Mouse (Mus musculus) erythroblast, adult 5-6 weeks (primary cell): ENCODE results near the gene Epas1. TPM values are rescaled to one million over a fixed set of nuclear protein-coding genes. Genes with fewer than 3 reads are reported as not detected.

Experiments used
- ATAC-seq: replicated peaks from 2 replicates; pipeline ENCODE4 v1.8.0; 2016; ENCODE audit warnings: moderate number of reproducible peaks, mild to moderate bottlenecking, moderate TSS enrichment, inconsistent platforms; ENCODE audit not compliant: poor library complexity, low FRiP score, severe bottlenecking
- total RNA-seq, 2 experiments: library from RNA; stranded (forward) in 1 of 2; stranded (reverse) in 1 of 2; fragments of 150-400 nt in 1 of 2; fragments of 200-764, 138-1000 nt in 1 of 2; gene quantifications; 2 replicates each; pipeline versions ENCODE4 v1.2.3 to v1.2.4; 2015 to 2017; ENCODE audit warnings: low replicate concordance in 2 of 2

The Epas1 gene
- total RNA-seq, 2 experiments from 2014 or later, result 0.17 to 0.77 TPM

DNA sequence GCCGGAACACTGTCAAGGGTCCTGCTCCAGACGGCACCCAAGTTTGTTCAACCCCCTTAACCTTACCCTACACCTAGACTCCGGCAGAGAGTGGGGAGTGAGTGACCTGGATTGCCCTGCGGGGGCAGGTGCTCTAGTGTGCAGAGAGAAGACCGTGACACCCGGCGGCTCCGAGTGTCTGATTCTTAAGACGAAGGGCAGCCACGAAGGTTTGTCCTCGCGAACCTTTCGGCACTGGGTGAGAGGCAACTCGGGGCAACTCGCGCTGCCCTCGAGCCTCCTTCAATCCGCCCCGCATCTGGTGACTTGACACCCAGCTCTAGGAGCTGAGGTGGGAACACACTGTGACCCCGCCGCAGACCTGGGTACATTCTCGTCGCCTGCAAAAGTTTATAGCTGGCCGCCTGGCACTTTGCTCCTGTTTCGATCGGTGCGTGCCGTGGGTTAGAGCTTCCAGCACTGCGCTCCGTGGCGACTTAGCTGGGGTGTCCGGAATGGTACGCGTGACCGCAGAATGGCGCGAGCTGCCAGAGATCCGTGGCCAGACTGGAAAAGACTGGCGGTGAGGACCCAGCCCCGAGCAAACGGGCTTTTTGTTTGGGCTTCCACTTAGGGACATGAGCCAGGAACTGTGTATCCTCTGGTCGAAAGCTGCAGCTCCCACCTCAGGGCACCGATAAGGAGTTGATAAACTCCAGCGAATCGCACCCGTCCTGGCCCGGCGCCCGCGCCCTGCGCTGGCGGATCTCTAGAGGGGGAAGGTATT lies 1.5 kb downstream of the Epas1 start:
- ATAC-seq, result no peak

DNA sequence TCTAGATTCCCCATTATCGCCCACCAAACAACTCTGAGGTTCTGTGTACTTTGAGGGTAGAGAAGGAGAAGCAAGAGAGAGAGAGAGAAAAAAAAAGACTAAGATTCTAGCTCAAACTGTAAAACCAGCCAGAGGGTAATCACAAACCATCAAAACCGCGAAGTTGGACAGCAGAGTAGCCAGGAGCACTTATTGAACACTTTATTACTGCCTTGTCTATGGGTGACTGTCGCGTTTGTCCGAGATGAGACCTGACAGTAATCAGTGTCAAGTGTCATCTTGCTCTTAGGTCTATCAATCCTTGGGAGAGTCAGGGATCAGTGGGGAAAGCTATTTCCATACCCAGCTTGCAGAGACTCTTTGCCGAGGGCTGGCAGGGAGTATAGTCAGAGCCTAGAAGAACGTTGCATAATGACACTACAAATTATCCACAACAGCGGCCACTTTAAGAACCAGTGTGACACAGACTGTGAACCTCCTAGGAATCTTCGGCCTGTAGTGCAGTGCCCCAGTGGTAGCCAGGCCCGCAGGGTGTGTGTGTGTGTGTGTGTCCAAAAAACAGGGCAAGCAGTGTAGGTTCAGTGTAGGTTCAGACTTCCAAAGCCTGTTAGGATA lies 2.2 kb downstream of the Epas1 start:
- no peak for ATAC-seq

DNA sequence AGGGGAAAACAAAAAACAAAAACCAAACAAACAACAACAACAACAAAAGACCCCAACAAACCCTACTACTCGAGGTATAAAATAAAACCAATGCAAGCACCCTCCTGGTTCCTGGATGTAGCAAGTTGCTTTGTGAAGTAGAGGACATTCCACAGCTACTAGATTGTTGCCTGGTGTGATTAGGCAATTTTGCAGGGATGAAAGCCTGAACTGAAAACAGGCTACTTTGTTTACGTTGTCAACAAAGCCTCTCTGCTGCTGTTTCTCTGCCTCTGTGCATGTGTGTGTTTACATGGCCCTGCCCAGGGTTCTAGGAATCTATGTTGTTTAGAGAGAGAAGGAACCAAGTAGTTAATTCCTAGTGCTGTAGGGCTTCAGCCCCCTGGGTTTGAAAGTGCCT lies 4.1 kb downstream of the Epas1 start:
- no peak for ATAC-seq

DNA sequence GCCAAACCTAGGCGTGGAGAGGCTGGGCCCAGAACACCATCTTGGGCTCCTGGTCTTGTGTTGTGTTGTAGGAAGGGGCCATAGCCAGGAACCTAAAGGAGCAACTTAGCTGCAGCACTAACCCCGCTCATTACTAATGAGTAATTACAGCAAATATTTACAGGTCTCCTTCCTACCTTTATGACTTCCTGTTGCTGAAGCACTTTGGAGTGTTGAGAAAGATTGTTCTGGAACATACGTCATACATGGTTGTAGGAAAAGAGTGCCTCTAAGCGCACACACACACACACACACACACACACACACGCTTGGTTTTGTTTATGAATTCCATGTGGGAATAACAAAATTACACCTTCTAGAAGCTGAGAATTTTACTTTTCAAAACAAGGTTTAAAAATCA lies 8.4 kb downstream of the Epas1 start:
- ATAC-seq, result no peak

DNA sequence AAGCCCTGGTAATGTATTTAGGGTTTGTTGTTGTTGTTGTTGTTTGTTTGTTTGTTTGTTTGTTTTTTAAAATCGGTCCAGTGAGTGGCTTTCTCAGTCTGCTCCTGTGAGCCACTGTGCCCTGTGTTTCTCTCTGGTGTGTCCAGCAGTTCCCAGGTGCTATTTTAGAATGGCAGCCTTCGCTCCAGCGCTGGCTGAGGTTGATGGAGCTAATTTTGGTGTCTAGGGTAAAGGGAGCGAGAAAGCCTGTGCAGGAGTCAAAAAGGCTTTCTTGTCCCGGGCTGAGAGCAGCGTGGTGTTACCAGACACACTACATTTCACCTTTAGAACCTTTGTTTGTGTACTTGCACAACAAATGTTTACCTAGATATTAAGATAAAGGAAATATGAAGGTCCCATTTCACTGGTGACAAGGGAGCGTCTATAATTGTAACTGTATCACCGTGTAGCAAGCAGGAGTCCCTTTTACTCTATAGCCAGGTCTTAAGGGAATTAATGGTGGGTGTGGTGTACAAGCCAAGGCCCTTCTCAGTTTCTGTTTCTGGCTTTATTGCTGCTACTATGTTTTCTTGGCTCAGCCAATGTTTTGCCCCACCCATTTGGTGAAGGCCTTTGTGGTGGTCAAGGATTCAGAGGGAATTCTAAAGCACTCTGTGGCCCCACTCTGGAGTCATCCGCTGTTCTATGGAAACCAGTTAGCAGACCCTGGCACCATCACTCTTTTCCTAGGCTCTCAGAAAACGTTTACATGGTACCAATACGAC lies 9.2 kb downstream of the Epas1 start:
- ATAC-seq, result no peak

DNA sequence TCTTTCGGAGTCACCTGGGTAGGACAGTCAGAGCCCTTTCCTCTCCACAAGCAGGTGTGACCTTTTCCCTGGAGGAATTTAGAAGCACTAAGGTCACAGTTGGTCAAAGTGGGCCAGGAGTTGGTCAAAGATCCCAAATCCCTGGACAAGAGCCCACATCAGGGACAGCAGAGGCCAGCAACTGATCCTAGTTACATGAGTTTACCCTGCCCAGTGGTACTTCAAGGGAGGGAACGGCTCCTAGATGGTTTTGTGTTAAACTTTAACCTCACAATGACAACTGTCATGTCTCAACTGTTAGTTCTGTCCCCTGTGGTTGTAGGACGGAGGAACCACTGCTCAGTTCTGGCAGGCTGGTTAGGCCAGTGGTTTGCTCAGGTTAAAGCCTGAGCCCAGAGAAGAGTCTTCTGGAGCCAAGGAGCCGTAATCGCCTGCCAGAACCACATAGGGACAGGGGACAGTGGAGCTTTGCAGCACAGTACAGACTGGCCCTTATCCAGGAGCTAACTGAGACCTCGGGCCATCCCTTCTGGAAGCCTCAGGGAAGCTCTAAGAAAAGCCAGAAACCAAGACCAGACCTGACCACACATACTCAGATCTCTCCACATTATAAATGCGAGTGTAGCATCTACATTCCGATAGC lies 12.4 kb downstream of the Epas1 start:
- ATAC-seq, result no peak

DNA sequence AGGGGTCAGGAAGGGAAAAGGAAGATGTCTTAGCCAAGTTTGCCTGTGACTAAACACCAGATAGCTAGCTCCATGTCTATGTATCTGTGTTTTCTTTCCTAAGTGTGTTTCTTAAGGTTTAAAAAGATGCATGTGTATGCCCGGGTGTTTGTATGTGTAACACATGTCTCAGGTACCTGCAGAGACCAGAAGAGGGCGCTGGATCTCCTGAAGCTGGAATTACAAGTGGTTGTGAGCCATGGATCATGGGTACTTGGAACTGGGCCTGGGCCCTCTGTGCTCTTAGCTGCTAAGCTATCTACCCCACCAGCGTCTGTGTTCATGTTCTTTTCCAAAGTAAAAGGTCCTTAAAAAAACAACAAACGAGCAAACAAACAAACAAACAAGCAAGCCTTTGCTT lies 12.9 kb downstream of the Epas1 start:
- no peak for ATAC-seq

DNA sequence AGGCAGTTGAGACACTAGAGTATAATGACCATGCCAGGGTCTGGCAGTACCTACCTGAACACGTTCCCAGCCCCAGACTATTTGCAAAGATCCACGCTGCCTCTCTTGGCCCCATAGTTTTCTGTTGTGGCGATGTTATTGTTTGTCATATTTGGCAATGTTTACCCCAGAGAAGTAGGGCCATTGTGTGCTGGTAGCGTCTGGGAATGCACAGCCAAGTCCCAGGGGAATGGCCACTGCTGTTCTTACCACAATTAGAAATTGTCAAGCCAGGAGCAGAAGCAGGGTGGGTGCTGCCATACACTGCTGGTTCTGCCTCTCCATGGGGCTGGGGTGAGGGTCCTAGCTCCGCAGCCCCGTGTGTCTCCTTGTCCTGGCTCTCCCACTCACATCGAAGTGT lies 15.1 kb downstream of the Epas1 start:
- ATAC-seq, result no peak

DNA sequence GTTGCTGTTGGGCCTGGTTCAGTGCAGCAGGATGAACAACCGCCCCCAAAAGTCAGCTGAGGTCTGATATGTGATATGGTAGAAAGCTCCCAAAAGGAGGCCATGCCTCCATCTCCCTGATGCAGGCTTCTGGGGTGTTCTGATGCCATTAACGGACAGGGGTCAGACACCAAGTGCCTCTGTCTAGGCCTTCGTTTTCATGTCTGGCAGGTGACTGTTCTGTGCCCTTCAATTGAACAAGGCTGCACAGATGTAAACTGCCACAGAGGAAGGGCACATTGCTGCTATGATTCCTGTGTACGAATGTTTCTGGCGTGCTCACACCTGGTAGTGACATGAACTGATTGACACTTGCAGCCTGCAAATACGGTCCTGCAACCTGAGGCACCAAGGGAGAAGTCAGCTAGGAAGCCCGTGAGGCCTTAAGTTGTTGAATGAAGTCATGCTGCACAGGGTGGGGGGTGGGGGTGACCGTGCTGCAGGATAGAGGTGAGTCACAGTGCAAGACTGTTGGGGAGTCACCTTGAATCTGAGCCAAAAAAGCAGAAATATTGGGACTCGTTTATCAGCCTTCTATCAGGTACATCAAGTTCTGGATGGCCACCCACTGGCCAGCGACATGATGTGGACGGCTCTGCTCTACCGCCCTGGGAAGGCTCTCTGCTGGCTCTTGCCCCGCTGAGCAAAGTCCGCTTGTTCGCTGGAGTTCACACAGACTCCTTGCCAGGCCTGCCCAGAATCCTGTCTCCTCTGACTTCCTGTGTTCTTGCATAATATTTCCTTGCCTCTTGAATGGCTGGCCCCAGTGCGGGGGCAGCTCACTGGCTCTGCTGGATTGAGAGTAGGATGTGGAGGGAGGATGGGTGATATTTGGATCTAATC lies 16.1 kb downstream of the Epas1 start:
- no peak for ATAC-seq

DNA sequence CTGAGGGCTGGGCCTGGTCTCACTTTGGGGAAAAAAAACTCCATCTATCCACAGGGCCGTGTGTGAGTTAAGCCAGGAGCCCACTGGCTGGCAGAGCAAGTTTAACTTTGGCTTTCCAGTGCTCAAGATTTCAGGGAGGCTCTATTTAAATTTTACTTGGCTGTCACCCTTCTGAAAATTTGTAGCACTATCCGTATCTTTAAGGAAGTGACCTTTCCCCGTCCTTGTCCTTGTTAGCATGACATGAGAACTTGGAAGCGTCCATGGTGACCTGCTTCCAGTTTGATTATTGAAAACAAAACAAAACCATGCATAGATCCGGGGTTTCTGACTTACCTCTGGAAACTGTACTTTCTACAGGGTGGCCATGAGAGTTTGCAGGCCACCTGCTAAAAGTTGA lies 17.3 kb downstream of the Epas1 start:
- no peak for ATAC-seq

DNA sequence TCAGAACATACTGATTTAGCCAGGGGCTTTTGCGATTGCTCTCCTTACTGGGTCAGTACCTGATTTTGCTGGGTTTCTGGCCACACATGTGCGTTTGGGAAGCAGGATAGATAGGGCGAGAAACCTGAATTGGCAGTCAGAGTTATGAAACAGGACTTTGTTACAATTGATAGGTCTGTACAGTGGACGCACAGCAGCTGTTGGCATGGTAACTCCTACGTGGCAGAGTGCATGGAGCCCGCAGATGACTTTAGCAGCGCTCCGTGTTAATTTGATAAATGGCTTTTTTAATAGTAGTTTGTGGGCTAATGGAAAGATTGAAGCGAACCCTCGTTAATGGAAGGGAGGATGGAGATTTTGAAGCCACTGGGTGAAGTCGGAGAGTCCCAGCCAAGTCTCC lies 18.5 kb downstream of the Epas1 start:
- no peak for ATAC-seq

DNA sequence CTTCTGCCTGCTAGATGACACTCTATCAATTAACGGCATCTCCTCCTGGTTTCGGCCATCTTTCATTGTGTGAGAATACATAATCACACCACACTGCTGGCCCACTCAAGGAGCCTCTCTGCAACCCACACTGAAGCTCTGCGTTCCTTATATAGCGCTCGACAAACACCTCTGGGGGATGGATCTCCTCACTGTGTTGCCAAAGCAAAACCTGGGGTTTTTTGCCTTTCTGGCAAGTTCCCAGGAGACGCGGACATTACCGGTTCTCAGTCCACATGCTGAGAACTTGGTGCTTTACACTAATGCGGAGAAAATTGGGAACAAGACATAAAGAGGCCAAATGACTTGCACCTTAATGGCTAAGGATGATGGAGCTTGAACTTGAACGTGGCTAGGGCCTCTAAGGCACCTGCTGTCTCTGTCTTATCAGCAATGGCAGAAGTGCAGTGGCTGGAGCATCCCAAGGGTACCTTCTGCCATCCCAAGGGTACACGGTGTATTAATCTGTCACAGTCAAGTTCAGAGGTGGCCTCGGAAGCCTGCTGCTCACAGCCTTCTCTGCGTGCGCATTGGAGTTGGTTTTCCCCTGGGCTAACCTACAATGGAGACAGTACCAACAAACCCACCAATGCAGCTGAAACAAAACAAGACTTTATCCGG lies 19.6 kb downstream of the Epas1 start:
- ATAC-seq, result no peak

DNA sequence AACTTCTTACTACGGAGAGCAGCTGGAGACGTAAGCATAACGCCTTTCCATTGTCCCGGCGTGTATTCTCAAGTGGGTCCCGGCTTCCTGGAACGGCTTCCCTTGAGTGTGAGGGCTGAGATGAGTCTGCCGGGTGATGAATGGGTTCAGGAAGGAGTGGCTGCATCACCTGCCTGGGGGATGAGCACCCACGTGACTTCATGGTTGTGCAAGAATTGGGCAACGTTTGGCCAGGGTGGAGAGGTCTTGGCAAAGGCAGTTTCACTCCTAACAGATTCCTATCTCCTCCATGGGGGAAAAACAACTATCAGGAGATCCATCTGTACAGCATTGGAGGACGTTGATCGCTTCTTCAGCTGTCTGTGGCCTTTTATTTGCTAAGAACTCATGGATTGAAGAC lies 23.0 kb downstream of the Epas1 start:
- ATAC-seq, result no peak

DNA sequence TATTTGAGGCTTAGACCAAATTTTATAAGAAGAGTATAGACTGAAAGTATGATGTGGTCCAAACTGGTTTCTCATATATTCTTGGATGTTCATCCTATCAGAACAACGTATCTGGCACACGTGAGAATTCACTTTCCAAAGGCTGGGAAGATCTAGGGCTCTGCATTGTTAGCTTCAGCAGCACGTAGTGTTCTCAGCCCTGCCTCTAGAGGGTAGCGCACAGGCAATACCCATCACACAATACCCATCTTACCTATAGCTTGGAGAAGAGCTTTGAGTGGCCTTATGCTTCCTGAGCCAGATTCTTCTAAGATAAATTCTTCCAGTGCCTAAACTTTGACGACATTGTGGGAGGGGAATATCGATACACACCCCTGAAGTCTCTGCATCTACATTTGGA lies 24.6 kb downstream of the Epas1 start:
- no peak for ATAC-seq

DNA sequence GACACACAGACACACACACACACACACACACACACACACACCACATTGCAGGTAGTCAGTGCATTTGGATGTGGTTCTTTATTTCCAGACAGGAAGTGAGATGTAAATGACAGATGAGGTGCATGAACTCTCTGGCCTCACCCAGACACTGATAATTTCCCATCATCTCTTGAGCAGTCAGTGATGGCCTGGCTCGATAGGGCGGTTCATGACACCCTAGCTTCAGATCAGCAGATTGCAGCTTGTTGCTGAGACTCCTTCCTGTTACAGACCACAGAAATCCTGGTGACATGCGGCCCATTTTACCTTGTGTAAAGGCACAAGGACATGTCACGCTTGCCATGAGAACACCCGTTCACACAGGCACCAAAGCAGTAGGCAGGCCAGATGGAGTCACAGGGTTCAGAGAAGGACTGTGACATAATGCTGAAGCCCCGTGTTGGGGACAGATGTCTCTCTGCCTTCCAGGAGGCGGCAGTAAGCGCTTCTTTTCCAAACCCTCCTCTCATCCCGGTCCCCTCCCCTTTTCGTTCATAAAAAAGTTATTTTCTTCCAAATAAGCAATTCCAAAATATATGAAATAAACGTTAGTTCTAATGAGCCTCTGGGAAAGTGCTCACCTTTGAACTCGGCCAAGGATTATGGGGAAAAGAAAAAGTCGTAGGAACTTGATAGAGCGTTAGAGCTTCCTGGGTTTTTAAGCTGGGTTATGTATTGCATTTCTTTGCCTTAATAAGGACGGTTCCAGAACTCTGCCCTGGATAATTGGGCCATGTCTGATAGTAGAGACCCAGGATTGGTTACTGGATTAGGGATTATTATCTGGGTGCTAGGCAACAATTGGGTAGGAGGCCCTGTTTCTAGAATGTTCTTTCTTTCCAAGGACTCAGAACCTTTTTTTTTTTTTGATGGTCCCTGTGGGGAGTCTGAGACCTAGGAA lies 26.0 kb downstream of the Epas1 start:
- no peak for ATAC-seq

DNA sequence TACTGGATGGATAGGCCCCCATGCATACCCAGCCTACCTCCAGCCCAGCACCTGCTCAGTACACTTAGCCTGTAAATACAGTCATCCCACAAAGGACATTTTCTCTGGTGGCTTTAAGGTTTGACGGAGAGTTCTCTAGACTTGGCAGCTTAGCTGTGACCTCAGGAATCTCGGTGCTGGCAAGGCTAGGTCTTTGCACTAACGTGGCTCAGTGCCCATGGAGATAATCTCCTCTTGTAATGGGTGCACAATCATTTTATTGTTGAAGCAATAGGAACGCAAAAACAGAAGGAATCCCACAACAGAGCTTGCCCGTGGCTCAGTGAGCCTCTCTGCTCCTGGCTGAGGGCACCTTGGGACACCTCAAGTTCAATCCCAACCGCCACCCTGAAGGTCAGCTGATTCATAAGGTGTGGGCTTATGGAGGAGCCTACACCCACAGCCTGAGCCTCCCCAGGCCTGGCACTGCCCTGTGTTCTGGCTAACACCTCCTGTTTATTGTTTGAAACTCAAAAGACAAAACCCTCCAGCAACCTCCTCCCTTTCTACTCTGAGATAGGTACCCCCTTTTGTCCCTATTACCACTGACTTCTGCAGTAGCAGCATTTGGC lies 27.3 kb downstream of the Epas1 start:
- ATAC-seq, result no peak

DNA sequence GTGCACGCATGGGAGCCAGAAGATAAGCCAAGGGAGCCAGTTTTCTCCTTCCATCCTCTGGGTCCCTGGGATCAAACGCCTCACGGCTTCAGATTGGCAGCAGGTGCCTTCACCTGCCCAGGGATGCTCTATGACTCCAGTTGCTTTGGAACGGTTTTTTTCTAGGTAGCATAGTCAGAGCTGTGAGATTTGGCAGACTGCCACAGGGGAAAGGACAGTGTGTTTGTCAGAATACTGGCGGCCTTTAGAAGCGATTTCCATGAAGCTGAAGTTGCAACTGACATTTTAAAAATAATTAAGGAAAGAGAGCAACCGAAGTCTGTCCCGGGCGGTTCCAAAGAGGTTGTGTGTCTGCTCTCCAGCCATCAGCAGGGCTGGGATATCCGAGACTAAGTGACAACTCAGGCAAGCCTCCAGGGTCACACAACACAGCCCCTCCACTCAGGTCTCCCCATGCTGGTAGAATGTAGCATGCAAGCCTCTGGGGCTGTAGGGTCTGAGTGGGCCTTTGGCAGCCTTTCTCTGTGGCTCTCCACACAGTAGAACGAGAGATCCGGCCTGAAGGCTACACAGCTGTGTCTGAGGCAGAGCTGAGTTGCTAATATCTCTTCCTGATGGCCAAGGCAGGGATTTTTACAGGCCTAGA lies 28.4 kb downstream of the Epas1 start:
- ATAC-seq, result no peak
